Mouse (Mus musculus): Measurements from ENCODE around the gene Kcnab2.

The Kcnab2 gene

GRCm38 (mm10) chr4:152453079-152453478 lies 24.6 kb downstream of the Kcnab2 start:
- WGBS = 28% methylated on average over 10 of the region's 10 CpGs

- 80% methylated on average over 6 of the region's 6 CpGs for WGBS
These were observed 26.3 kb downstream of the Kcnab2 start for GRCm38 (mm10) chr4:152451371-152451770.

DNA sequence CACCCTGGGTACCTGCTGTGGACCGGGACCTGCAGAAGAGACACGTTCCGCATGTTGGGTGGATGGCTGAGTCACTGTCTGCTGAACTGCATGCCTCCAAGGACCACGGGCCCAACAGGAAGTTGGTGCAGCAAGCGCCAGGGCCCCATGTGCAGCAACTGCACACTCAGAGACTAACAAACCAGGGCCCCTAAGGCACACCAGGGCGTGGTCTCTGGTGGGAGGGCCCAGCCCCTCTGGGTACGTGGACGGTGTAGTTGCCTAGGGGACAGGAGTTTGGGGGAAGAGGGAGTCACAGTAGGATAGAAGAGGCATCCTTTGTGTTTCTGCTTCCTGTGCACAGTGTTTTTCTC lies 29.0 kb downstream of the Kcnab2 start:
- WGBS = 51% methylated on average over 8 of the region's 8 CpGs

GRCm38 (mm10) chr4:152447731-152448665 lies 29.7 kb downstream of the Kcnab2 start:
- 55% methylated on average over 22 of the region's 22 CpGs for WGBS

GRCm38 (mm10) chr4:152446178-152446577 lies 31.5 kb downstream of the Kcnab2 start:
- 70% methylated on average over 10 of the region's 10 CpGs for WGBS

DNA sequence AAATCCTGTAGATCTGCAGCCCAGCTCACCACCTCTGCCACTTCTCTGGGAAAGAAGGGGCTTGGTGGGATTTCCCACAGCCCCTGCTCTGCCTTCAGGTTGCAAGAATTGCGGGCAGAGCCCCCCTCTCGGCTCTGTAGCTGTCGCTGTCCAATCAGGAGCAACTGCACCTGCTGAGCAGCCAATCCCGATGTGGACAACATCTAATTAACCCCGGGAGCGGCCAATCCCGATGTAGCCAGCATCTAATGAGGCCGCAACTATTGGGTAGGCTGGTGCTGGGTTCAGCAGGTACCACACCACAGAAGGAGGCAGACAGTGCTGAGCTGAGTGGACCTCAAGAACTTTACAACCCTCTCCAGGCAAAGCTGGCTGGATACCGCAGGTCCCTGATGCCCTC lies 36.1 kb downstream of the Kcnab2 start:
- 58% methylated on average over 9 of the region's 9 CpGs for WGBS

GRCm38 (mm10) chr4:152440882-152441281 lies 36.8 kb downstream of the Kcnab2 start:
- WGBS = 68% methylated on average over 9 of the region's 9 CpGs

DNA sequence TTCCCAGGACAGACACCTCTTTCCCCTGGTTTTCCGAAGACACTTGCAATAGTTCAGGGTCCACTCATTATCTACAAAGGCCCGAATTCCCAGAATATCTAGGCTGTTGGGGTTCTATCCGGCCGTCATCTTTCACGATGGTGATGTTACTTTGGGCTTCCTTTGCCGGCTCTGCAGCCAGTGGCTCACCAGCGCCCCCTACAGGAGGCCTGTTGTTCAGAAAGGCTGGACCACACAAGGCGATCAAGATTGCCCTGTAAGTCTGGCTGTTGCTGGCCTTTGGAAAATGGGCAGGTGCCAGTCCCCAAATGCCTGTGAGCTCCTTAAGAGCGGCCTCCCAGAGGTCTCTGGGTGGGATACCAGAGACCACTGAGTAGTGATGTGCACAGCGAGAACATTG lies 42.4 kb downstream of the Kcnab2 start:
- 15% methylated on average over 10 of the region's 10 CpGs for WGBS

DNA sequence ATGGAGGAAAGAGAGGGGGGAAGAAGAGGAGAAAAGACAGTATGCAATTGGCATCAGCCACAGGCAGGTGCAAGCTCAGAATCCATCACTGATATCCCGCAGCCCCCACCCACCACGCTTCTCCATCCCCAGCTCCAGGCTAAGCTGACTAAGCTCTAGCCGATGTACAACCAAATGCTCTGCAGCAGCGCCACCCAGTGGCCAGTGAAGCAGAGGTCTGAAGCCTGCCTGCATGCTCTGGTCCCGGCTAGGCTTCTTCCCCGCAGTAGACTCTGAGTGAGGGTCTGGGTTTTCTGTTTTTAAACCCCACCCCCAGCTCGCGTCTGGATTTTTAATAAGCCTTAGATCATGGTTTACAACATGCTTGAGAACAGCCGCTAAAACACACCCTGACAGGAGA lies 42.8 kb downstream of the Kcnab2 start:
- 1% methylated on average over 9 of the region's 9 CpGs for WGBS

DNA sequence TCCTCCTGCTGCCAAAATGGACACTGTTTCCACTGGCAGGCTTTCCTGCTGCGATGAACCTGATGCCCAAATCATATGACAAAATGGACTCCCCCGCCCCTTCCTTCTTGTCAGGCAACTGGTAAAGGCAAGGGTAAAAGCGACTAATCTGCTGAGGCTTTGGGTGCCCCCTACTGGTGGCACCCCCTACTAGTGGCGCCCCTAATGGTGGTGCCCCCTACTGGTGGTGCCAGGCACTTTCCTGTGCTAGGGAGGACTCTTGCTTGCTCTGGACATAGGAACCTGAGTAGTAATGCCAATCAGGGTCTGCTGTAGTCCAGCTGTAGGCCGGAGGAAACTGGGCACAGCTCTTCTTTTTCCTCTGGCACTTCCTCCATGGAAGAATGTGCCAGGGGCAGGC lies 45.4 kb downstream of the Kcnab2 start:
- WGBS = 51% methylated on average over 5 of the region's 5 CpGs

DNA sequence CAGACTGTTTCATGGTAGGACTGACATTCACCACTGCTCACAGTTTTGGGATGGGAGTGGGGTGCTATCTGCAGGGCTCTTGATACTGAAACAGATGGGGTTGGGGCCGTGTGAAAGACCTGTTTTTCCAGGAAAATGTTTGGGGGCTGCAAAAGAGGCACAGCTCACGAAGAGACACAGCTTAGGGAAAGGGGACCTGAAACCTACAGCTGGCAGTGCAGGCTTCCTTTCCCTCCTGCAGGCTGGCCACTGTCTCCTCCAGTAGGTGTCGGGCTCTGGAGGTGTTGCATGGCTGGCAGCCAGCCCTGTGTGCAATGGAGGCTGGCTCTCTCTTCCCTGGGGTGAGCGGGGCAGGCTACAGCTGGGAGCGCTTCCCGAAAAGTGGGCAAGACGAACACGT lies 49.4 kb downstream of the Kcnab2 start:
- WGBS = 30% methylated on average over 8 of the region's 8 CpGs

GRCm38 (mm10) chr4:152424922-152425321 lies 52.7 kb downstream of the Kcnab2 start:
- WGBS = 59% methylated on average over 5 of the region's 5 CpGs

DNA sequence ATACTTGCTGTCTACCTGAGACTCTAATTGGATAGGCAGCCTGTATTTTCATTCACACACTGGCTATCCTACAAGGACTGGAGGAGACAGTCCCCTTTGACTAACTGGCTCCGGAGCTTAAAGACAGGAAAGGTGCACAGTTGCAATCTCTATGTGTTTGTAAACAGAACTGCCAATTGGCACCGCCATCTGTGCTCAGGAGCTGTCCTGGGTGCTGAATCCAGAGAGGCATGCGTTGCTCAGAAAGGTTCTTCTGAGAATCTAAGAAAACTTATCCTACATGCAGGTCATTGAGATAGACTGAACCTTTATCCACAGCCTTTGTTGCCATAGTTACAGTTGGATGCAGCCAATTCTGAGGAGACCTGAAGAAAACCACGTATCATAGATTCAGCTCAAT lies 53.3 kb downstream of the Kcnab2 start:
- 47% methylated on average over 4 of the region's 4 CpGs for WGBS

DNA sequence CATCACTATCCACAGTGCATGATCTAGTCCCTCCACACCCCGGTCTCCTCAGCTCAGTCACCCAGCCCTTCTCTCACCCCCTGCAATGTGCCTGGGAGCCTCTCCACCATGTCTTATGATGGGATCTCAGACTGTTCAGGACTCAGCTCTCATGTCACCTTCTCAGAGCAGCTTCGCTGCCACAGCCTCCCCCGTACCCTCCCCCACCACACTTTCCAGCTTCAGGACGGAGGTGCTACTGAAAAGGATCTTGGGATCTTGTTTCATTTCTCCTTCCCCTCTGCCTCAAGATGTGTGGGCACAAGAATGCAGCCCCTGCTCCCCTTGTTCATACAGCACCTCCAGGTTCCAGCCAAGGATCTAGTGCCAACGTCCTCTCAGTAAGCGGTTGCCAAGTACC lies 54.1 kb downstream of the Kcnab2 start:
- WGBS = 63% methylated on average over 6 of the region's 6 CpGs

DNA sequence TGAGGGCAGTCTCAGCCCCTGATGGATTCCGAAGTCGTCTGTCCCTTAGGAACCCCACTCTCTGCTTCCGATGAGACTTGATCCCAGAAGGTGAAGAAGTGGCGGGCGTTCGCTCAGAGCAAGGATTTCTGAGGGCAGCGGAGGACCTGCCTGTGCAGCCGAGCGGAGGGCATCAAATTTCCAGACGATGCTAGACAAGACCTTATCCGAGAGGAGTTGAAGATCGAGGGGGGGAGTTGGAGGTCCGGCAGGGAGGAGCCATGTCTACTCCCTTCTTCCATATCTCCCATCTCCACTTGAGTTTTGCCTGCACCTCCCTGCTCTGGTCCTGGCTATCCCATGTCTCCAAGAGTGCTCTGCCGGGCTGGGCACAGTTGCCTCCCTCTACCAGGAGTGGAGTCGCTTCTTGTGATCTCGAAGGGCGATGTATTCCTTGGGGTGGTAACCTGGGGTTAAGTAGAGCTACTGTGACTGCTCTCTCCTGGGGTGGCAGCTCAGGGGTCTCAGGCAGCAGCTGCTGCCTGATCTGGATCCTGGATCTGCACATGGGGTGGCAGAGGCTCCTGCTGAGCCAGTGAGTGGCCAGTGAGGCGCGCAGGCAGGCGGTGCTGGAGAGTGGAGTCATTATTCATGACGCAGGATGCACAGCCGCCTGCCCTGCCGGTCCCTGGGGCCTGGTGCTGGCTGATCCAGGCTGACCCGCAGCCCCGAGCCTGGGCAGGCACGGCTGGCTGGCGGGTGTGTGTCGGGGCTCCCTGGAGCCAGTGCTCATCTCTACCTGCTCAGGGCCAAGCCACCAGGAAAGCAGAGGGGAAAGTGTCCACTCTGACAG lies 59.2 kb downstream of the Kcnab2 start:
- WGBS = 76% methylated on average over 28 of the region's 28 CpGs

GRCm38 (mm10) chr4:152412524-152413080 lies 65.1 kb downstream of the Kcnab2 start:
- 51% methylated on average over 3 of the region's 3 CpGs for WGBS

GRCm38 (mm10) chr4:152410961-152411360 lies 66.7 kb downstream of the Kcnab2 start:
- 63% methylated on average over 13 of the region's 13 CpGs for WGBS

- 50% methylated on average over 8 of the region's 8 CpGs for WGBS
These were observed 71.1 kb downstream of the Kcnab2 start for GRCm38 (mm10) chr4:152406531-152406930.

DNA sequence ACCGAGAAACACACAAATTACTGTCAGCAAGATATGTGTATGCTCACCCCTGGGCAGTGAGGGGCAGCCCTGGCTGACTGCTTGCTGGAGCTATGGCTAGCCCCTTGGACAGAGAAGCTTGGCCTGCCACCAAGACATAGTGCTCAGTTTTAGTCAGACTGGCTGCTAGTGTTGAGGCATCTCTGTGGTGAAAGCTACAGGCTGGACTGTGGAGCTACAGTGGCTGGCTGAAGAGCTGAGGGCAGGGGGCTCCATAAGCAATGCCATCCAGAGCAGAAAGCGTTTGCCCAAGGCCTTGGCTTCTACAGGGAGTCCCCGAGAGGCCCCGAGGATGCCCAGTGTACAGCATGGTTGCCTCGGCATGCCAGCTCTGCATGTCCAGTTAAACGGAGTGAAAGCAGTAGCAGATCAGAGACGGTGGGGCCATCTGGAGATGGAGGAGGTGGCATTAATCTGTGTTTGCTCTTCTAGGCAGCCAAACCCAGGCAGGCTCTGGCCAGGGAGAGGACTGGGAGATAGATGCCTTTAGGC lies 71.9 kb downstream of the Kcnab2 start:
- 34% methylated on average over 7 of the region's 7 CpGs for WGBS

DNA sequence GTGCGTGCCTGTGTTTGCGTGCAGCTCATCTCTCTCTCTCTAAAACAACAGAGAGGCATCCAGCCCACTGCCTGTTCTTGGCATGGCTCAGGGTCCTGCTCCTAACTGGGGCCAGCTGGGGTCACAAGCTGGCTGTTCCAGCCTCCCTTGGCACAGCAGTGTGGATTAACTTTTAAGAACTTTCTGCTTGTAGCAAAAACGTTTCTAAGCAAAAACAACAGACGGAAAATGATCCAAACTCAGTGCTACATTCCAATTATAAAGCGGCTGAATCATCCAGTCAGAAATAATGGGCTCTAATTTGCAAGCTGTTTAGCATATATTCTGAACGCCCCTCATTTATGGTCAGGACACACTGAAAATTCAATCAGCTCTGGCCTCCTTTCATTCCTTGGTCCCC lies 72.5 kb downstream of the Kcnab2 start:
- WGBS = 30% methylated on average over 6 of the region's 6 CpGs

- 59% methylated on average over 3 of the region's 3 CpGs for WGBS
These were observed 78.7 kb downstream of the Kcnab2 start for GRCm38 (mm10) chr4:152398926-152399325.

DNA sequence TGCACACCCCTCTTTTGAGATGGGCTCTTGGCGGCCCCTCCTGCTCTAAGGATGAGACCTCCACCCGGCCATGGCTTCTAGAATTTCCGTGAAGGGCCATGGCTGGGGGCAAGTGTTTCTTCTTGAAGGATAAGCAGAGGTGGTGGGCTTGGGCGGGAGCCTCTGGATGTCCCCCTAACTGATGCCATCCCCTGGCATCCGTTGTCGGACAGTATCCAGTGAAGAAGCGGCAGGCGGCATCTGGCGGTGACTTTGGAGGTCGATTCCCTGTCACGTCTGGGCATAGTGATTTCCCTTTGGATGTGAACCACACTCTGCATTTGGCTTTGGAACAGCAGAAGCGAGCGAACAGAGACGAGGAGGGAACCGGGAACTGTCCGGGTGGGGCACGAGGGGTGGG lies 85.0 kb downstream of the Kcnab2 start:
- 59% methylated on average over 17 of the region's 17 CpGs for WGBS

Data from cerebral cortex, adult 2 months (tissue).